In the genomic region with DNA sequence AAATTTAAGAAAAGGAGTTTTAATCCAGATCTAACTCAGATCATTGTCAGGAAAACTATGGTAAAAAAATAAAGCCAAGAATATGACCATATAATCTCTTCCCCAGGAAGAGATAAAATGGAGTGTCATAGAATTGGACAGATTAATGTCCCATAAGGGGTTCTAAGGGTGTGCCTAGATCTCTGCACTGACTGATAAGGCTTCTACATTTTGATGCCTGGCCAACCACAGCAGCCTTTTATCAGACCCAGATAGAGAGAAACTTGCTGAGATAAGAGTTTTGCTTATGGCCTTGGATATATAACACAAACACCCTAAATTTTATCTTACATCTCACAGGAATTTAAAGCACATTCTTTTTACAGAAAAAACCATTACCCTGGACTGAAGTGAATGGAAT, we compare ENCODE assay signal across 32 mouse cellular contexts.
"Had no signal": no experiment of that assay in that cellular context is flagged by ENCODE, and none has a peak within 500 bp of the region (broad histone marks: within the 10 kb centered on the region; RNA-seq: fewer than 3 reads in every experiment).

No protein-coding gene starts in this region.

- ATAC-seq: hindbrain, embryonic 16.5 days; hindbrain, postnatal 0 days; inflammation-experienced regulatory T-cells, adult 6 months; intestine, embryonic 15.5 days; intestine, embryonic 16.5 days; intestine, postnatal 0 days had no signal

- DNase-seq: heart, postnatal 10 days; heart, postnatal 14 days; heart, postnatal 36 days; heart, postnatal 4 days; kidney, adult 11 months; kidney, adult 18-20 months; kidney, adult 2 months; kidney, adult 8-10 months; kidney, adult 9 months; kidney, postnatal 10 days; kidney, postnatal 14 days; kidney, postnatal 25 days; layer of hippocampus, adult 9-11 months; layer of hippocampus, postnatal 36 days had no signal

- H3K4me3 ChIP-seq: heart, embryonic 10.5 days; heart, embryonic 12.5 days; heart, embryonic 13.5 days; heart, embryonic 15.5 days; hindbrain, embryonic 10.5 days; hindbrain, embryonic 12.5 days; hindbrain, embryonic 13.5 days; hindbrain, embryonic 15.5 days; intestine, embryonic 15.5 days; layer of hippocampus, adult 2 months; left cerebral cortex, adult 2 months had no signal

- H3K27me3 ChIP-seq: heart, embryonic 12.5 days; heart, embryonic 13.5 days; heart, embryonic 15.5 days; hindbrain, embryonic 12.5 days; hindbrain, embryonic 13.5 days; hindbrain, embryonic 15.5 days; intestine, embryonic 15.5 days had no signal

- H3K4me1 ChIP-seq: heart, embryonic 10.5 days; heart, embryonic 12.5 days; heart, embryonic 13.5 days; heart, embryonic 15.5 days; hindbrain, embryonic 10.5 days; hindbrain, embryonic 12.5 days; hindbrain, embryonic 13.5 days; hindbrain, embryonic 15.5 days; intestine, embryonic 15.5 days had no signal

- H3K9ac ChIP-seq: heart, embryonic 12.5 days; heart, embryonic 13.5 days; heart, embryonic 15.5 days; hindbrain, embryonic 12.5 days; hindbrain, embryonic 13.5 days; hindbrain, embryonic 14.5 days; hindbrain, embryonic 15.5 days; intestine, embryonic 15.5 days had no signal

- H3K36me3 ChIP-seq: heart, embryonic 10.5 days; heart, embryonic 12.5 days; heart, embryonic 13.5 days; heart, embryonic 15.5 days; hindbrain, embryonic 10.5 days; hindbrain, embryonic 12.5 days; hindbrain, embryonic 13.5 days; hindbrain, embryonic 15.5 days; intestine, embryonic 15.5 days had no signal

- H3K9me3 ChIP-seq: heart, embryonic 10.5 days; heart, embryonic 12.5 days; heart, embryonic 13.5 days; heart, embryonic 15.5 days; hindbrain, embryonic 10.5 days; hindbrain, embryonic 12.5 days; hindbrain, embryonic 13.5 days; hindbrain, embryonic 15.5 days; intestine, embryonic 15.5 days had no signal

- H3K4me2 ChIP-seq: heart, embryonic 11.5 days; heart, embryonic 12.5 days; heart, embryonic 13.5 days; heart, embryonic 15.5 days; hindbrain, embryonic 12.5 days; hindbrain, embryonic 13.5 days; hindbrain, embryonic 14.5 days; hindbrain, embryonic 15.5 days; intestine, embryonic 15.5 days had no signal

- H3K27ac ChIP-seq: heart, embryonic 10.5 days; heart, embryonic 13.5 days; heart, embryonic 15.5 days; hindbrain, embryonic 10.5 days; hindbrain, embryonic 12.5 days; hindbrain, embryonic 13.5 days; hindbrain, embryonic 14.5 days; hindbrain, embryonic 15.5 days; hindbrain, postnatal 0 days; intestine, embryonic 15.5 days; layer of hippocampus, adult 2 months; left cerebral cortex, adult 2 months had no signal
